Mouse (Mus musculus) cerebellum, adult 9-11 months (tissue): ENCODE data around the gene Qrich2.
"Not testable (repeated sequence)": the region's sequence is repeated elsewhere in the genome, so short reads cannot be mapped to it uniquely, and the experiment has no call there.

Experiments used
- DNase-seq: peaks from one replicate; pipeline ENCODE4 v3.0.0; 2022

The Qrich2 gene

DNA sequence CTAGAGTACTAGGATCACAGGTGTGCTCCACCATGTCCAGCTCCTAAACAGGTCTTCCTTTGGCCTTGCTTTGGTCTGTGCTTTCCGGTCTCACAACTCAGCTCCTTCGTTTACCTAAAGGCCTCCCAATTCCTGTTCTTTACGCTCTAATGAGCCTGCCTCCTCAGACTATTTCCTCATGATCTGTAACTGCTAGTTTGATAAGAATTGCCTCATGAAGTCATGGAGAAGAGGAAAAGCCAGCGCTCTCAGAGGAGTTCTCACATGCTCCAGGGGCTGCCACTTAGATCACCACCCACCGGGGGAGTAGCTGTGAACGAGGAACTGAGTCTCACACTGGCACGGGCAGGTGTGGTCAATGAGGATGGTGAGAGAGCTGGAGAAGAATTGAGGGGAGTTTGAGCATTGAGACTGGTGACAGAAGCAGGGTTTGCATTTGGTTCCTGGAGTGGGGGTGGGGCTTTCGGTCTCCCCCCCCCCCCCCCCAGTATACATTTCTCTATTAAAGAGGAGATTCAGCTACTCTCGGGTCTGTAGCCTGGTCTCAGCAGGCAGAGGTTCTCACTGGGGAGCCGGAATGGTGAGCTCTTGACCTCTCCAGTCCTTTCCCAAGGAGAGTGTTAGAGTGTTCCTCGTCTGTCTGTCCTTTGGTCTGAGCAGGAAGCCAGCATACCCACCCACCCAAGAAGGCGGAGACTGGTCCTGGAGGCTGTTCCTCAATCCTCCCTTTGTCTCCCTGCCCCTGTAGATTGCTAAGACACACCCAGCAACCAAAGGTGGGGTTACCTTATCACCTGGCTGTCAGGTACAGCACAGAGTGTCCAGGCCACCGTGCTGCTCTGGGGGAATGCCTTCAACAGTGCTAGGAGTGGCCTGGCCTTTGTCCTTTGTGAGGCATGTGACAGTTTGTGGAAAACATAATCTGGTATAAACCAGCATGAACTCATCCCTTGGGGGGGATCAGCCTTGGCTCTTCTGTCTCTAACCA, 36.9 kb downstream of the Qrich2 start:
- no peak for DNase-seq

DNA sequence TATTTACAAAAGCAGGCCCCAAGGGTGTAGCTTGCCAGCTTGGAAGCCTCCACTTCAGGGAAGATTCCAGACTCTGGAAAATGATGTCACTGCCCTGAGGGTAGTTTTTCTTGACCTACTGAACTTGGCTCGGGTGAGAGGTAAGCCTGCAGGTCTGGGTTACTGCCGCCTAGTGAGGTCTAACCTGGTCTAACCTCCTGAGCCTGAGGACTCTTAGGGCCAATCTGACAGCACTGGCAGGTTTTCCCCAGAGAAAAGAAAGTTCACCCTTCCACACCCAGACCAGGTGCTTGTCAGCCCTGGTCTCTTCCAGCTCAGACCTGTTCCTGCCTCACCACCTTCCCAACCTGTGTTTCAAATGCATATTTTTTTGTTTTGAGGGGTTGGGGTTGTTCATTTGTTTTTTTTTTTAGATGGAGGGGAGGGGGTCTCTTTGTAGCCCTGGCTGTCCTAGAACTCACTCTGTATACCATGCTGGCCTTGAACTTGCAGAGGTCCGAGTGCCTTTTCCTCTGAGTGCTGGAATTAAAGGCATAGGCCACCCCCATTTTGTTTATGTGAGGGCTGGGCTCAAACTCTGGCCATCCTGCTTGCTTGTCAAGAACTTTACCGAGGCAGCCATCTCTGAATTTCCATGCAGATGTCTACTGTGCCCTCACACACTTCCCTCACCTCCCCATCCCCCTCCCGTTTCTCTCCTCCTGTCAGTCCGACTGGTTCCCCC, 39.0 kb downstream of the Qrich2 start:
- no peak for DNase-seq

DNA sequence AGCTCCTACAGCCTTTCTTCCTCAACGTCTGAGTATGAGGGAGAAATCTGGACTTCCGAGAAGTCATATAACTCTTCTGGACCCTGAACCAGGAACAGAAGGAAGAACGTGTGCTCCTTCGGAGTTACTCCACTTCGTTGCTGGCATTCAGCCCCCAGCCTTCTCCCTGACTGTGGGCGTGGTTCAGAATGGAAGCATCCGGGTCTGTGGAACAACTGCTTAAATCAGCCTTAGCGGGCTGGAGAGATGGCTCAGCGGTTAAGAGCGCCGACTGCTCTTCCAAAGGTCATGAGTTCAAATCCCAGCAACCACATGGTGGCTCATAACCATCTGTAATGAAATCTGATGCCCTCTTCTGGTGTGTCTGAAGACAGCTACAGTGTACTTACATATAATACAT, 39.7 kb downstream of the Qrich2 start:
- not testable (repeated sequence) for DNase-seq

DNA sequence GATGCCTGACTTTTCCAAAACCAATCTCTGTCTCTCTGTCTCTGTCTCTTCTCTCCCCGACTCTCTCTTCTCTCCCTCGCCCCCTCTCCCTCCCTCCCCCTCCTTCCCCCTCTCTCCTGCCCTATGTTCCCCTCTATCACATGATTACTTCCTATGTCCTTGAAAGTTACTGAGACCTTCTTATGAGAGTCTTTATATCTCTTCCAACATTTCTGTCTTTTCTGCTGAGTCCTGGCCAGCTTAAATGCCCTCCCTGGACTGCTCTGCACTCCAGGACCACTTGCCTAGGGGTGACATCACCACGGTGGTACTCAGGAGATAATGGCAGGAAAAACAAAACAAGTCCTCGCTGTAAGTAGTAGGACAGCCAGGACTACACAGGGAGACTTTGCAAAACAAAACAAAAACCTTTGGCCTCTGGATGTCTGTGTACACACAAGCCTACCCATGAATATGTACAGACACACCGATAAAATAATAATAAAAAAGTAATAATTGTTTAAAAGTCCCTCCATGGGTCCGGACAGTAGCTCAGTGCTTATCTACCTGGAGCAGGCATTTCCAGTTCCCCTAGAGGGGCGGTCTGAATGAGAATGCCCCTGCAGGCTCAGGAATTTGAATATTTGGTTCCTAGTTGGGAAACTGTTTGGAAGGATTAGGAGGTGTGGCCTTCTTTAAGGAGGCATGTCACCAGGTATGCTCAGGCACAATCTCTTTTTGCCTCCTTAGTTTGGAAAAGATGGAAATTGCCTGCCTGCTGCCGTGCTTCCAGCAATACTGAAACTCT, 41.2 kb downstream of the Qrich2 start:
- no peak for DNase-seq

DNA sequence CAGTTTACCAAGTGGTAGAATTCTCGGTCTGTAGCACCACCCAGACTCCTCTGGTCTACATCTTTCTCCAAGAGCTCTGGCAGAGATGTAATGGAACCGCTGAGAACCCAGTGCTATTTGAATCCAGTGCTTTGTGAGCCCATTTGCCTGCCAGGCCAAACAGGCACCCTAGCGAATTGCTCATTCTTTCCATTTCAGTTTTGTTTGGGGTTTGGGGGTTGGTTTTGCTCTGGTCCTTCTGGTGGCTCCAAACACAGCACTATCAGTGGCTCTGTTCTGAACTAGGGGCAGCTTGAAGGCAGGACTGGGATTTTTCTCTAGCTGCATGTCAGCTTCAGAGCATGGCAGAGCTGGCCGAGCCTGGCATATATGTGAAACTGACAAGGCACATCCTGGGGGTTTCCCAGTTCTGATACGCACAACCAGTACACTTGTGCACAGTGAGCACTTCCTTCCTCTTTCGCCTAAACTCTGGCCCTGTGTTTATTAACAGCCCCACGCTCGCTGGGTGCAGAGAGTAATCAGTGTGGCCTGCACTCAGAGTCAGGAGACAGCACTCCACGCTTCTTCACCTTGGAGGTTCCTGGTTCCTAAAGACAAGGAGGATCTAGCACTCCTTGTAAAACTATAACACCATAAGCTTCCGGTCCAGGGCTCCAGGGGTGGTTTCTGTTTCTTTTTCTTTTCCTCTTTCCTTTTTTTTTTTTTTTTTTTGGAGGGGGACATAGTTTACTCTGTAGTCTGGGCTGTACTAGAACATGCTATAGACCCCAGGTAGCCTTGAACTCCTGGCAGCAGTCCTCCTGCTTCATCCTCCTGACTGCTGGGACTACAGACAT, 42.0 kb downstream of the Qrich2 start:
- DNase-seq = no peak

DNA sequence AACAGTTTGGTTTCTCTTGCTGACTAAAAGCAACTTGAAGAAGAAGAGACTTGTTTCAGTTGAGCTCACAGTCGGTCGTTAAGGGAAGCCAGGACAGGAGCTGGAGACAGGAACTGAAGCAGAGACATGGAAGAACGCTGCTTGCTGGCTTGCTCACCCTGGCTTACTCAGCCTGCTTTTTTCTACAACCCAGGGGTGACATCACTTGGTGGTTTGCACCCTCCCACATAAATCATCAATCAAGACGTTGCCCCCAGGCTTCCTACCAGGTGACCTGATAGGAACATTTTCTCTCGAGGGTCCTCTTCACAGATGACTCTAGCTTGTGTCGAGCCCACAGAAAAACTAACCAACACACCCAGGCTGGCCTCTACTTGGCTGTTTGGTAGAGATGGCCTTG, 42.8 kb downstream of the Qrich2 start:
- DNase-seq = no peak

DNA sequence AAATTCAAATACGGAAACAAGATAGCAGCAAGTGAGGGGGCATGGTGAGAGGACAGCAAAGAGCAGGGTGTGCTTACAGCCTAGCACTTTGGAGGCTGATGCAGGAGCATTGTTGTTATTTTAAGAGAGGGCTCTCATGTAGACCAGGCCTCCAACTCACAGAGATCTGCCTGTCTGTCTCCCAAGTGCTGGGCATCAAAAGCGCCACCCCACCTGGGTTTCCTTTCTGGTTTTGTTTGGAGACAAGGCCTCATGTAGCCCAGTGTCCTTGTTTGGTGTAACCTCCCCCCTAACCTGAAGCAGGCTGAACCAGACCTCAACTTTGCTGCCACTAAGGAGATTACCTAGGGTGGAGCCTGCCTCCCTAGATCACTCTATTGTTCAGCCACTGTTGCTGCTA, 43.5 kb downstream of the Qrich2 start:
- no peak for DNase-seq

DNA sequence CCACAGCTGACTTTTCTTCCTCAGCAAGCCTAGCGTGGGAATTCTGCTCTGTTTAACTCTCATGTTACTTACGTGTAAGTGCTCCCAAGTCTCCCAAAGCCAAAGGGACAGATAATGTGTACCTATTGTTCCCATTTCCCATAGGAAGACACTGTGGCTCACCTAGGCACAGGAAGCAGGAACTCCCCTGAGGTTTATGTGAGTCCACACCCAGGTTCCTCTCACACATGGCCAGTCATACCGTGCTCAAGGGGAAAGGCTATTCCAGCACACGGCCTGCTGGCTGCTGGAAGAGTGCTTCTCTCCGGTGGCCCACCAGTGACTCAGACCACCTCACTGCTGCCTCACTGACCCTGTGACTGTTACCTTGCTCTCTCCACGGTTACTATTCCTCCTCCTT, 44.9 kb downstream of the Qrich2 start:
- DNase-seq = no peak

DNA sequence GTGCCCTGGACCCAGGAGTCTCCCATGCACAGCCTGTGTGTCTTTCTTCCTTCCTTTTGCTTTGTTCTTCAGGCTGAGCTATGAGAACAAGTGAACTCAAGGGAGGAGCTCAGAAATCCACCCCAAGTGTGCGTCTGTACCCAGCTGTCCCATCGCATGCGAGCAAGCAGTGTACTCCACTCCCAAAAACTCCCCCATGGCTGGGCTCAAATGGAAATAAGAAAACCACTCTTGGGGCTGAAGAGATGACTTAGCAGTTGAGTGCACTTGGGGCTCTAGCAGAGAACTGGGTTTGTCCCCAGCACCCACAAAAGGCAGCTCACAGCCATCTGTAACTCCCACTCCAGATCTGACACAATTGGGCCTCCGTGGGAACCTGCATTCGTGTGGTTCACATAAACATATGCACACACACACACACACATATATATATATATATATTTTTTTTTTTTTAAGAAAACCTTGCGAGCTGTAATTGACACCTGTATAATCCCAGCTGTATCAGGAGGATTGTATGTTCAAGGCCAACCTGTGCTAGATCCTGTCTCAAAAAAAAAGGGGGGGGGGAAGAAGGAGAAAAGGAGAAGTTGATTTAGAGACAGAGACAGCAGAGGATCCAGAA, 47.1 kb downstream of the Qrich2 start:
- DNase-seq = no peak

DNA sequence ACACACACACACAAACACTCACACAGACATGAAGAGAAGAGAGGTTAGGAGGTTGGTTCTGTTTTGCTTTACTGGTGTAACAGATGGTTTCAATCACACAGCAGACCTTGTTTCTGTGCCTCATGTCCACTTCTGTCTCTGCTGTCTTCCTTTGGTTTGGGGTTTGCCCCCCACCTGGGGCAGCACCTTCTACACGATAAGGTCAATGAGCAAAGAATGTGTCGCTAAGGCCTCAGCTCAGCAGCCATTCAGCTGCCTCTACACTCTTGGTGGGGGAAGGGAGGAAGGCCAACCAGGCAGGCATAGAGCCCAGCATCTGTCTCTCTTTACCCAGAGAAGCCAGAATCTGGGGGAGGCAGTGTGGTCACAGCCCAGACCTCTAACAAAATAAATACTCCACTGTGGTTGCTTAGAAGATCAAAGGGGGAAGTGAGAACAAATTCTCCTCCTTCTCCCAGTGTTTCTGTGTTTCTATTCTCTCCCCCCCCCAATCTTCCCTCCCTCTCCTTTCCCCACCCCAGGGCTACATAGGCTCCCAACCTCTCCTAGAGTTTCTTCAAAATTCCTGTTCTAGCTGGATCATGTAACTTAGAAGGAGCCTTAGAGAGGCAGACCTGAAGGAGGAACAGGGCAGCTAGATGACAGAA, 47.7 kb downstream of the Qrich2 start:
- no peak for DNase-seq

DNA sequence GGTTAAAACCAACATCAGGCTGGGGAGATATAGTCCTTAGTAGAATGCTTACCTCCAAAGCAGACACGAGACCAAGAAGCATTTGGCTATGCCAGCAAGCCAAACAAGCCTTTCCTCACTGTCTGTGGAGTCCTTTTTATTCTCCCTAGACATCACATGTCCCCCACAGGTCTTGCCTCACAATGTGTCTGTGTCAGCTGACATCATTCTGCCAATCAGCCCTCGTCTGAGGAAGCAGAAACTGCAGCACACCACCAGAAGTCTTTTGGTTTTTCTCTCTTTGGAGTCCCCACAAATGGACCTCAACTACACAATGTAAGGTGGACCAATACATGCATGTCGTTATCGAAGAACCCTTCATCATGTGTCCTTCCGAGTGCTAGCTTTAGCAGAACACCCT, 49.0 kb downstream of the Qrich2 start:
- DNase-seq = no peak

DNA sequence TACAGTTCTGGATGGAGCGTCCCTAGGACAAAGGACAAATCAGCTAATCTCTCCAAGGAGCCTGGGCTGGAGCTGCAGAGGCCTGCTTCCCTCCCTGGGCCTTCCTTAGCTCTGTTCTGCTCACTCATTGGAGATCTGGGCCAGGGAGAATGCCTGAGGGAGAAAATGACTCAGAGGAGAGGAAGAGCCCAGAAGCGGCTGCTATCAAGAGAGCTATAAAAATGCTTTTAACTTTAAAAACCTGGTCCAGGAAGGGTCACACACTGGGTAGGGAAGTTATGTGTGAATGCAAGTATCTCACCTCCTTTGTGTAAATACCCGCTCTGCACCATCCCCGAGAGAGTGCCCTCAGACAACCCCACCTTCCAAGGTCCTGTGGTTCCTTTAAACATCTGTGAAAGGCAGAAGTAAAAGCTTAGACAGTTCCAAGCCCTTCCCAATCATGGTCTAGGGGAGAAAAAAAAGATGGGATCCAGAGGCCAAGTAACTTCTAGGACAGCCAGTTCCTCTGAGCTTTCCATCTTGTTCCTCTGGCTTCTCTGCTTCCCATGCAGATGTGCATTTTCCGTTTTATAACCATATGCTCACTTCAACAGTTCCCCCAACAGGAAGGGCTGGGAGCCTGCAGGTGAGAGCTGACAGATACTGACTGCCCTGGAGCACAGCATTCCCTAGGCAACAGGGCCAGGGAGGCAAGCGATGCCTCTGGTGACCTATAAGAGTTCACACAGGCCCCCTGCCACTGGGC, 49.7 kb downstream of the Qrich2 start:
- DNase-seq = no peak

DNA sequence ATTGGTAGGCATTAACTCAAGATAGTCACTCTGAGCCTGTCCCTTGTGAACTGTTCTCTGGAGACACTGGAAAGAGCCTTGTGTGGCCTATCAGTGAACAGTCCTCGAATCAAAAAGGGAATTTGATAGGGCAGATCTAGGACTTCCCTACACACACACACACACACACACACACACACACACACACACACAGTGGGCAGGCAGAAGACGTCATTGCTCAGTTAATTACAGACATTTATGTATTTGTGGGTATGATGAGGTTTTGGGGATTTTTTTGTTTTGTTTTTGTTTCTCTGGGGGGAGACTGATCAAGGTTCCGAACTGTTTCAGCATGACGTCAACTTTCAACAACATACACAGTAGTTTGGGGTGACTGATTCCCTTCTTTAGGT, 52.4 kb downstream of the Qrich2 start:
- DNase-seq = no peak

DNA sequence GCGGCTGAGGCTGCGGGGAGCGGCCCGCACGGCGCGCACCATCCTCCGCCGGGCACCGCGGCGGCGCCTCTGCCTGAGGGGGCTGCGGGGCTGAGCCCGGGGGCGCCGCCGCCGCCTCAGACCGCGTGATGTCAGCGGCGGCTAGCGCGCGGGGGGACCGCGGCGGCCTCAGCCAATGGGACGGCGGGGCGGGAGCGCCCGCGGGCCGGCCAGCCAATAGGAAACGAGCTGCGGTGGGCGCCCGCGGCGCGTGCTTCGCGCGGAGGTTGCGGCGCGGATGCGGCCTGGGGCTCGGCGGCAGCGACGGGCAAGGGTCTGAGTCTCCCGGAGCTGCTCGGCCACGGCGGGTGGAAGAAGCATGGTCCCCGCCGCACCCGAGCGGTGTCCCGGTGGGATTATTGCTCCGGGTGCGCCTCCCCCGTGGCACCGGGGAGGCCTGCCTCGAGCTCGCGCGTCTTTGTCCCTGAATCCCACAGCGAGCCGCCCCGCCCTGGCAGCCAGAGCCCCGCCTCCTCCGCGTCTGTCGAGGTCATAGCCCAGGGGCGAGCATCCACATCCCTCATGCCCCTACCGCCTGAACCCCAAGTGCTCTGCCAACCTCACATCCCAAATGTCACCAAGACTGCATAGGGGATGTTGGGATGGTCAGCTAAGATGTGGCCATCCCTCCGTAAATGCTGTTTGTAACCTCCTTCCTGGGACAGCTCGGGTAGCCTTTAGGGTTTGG, 53.0 kb downstream of the Qrich2 start, which contains the start of gene Rnf157:
Gene Rnf157, minus strand, starts transcription at position 129 of the 727 bp plus-strand sequence.
- DNase-seq = peak; percentile 77

DNA sequence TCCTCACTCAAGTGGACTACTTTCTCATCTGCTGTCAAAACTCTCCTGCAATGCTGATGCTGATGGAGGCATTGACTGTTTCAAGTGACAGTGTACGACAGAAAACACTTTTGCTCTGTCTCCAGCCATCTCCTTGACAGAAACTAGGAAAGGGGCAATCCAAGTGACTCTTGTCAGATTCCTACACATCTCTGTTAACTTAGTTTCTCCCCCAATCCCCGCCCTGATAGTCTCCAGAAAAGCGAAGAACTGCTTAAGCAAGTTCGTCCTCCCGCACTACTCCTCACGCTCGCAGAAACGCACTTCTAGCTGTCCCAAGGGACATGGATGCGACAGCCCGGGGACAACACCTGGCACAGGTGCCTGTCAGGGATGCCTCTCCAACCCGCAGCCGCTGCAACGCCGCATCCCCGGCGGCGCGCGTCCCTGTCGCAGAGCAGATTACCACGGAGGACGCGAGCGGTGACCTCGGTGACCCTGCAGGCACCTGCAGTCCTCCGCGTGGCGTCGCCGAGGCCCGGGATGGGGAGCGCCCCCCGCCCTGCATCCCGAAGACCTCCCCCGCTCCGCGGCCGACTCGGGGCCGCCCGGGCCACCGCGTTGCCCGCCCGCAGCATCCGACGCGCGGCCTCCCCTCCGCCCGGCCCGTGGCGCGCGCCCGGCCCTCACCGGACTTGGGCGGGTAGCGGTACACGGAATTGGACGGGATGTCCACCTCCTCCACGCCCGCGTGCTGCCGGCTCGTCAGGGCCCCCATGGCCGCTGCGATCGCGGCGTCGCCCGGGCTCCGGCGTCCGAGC, 53.8 kb downstream of the Qrich2 start:
- DNase-seq = peak; percentile 37

DNA sequence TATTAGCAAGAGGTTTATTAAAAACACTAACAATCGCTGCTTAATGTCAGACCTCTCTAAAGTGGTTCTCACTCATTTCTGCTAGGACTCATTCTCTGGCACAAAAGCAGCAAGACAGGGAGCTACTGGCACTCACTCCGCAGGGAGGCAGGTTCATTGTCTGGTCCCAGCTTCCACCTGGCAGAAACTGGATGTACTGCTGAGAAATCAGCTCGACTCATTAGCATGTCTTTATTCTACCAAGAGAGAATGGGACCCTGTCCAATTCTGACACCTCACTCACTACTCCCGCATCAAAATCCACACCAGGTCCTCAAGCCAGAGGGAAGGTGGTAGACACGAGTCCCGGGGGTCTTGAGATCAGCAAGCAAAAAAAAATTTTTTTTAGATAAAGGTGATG, 54.5 kb downstream of the Qrich2 start:
- peak; percentile 77 for DNase-seq

DNA sequence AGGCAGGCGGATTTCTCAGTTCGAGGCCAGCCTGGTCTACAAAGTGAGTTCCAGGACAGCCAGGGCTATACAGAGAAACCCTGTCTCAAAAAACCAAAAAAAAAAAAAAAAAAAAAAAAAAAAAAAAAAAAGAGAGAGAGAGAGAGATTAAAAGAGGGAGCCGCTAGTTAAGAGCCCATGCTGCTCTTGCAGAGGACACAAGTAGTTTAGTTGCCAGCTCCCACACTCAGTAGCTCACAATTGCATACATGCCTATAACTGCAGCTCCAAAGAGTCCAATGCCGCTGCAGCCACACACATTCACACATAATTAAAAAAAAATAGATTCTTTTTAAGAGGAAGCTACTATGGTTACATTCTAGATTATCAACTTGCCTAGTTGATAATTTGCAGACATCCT, 55.6 kb downstream of the Qrich2 start:
- DNase-seq = not testable (repeated sequence)

DNA sequence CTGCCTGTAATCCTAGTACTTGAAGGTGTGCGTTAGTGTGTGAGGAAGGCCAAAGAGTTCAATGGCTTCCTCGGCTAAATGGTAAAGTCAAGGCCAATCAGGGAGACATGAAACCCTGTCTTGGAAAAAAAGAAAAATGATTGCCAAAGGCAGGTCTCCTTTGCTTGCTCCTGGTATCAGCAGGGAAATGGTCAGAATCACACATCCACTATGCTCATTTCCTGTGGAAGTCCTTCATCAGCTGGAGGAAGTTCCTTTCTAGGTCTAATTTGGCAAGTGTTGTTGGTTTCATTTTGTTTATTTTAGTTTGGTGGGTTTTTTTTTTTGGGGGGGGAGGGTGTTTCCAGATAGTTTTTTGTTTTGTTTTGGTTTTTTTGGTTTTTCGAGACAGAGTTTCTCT, 57.0 kb downstream of the Qrich2 start:
- DNase-seq = no peak

DNA sequence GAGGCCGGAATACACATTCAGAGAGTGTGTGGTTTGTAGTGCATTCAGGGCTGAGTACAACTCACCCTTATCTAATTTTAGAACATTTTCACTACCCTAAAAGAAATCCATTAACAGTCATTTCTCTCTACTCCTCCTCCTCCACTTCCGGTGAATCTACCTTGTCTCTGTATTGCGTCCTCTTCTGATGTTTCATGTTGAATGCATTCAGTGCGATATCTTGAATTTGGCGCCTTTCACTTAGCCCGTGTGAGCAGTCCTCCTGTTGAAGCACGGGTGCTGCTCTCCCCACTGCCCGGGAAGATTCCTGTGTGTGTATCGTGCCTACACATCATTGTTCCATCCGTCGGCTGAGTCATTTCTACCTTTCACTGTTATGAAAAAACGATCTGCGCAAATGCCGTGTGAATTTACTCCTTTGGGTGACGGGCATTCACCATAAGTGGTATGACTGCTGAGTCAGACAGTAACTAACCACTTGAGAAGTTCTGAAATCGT, 59.8 kb downstream of the Qrich2 start:
- no peak for DNase-seq
